Mouse (Mus musculus) megakaryocyte, embryonic 14.5 days (primary cell): ENCODE measurements around the gene Nme9.

ENCODE experiments used
- FLI1 ChIP-seq: IDR thresholded peaks from 2 replicates; pipeline ENCODE4 v1.6.1; 2012; ENCODE audit warnings: low read length, inconsistent platforms, mixed read lengths
- GATA1 ChIP-seq: IDR thresholded peaks from 3 replicates; pipeline ENCODE4 v1.6.1; 2012; ENCODE audit warnings: mixed read lengths, low read length, inconsistent platforms, borderline replicate concordance

- TF ChIP-seq FLI1 (no peak), GATA1 (no peak)
Observed at GRCm38 (mm10) chr9:99421914-99422313, 29.4 kb upstream of the Nme9 start.
